Mouse (Mus musculus) T-helper 2 cell (primary cell): Measurements from ENCODE around the gene Naxe.

Experiments used
- in situ Hi-C: fragments of 300-600 bp; cut with MboI, MseI; formaldehyde crosslinking; loops from one replicate; pipeline ENCODE4 v1.15.1; 2025; ENCODE audit warnings: high pct_unique_total_duplicates

Gene Naxe

DNA sequence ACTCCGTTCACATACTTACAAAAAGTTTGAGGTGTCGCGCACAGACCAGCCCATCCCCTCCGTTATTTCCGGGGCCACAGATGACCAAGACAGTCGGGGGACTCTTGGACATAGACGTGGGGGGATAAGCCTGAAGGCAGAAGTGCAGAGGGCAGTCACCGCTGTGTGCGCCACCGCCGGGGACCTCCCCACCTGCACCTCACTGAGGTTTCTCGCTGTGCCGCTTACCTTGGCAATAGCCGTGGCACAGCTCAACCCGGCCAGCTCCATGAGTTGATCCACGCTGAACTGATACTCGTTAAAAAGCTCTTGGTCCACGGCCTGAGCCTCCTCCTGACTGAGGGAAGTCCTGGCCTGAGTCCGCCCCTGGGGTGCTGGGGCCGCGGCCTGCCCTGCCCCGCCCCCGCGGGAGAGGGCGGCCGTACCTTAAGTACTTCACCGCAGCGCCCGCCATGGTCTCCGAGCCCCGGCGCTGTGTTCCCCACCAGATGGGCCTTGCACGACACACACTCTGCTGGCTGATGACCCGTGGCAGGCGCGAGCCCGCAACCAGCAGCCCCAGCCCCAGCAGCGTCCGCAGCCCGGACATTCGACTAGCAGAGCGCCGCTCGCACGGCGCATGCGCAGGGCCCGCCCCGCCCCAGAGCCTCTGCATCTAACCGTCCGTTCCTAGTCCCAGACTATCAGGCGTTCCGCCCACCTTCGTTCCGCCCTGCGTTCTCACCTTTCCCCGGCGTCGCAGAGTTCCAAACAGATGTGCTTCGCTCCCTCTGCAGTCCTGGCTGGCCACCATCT is at the start of gene Naxe:
TSS of gene Naxe (minus strand) at position 594 of the 795 bp plus-strand sequence.
- in situ Hi-C loops = no loop called here

DNA sequence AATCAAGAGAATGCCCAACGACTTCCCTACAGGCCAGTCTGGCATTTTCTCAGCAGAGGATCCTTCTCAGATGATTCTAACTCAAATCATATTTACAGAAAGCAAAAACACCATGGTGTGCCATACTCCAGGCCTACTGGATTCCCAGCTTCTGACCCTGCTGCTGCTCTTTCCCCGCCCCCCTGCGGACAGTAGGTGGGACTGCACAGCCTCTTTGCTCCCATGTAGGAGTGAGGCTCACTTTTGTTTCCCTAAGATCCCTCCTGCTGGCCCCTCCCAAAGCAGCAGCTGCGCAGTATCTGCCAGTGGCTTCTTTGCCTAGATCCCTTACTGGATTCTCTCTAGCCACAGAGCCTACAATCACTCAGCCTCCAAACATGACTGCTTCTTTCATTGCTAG is 47.8 kb upstream of the Naxe start:
- in situ Hi-C loops = no loop called here

DNA sequence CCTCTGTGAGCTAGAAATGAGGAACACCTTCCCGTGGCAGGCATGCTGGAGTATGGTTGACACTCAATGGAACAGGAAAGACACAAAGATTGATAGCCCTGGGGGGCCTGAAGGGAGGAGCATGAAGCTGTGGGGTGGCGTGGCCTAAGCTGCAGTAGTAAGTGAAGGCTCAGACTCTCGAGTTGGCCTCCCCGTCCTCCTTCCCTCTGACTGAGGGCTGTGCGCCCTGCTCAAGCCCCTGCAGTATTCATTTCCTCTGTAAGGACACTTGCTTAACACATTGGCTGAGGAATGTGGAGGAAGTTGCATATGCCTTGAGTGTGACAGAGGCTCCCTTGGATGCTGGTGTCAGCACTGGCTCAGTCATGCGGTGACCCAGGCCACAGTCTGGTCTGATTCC is 44.3 kb upstream of the Naxe start:
- in situ Hi-C loops = no loop called here

DNA sequence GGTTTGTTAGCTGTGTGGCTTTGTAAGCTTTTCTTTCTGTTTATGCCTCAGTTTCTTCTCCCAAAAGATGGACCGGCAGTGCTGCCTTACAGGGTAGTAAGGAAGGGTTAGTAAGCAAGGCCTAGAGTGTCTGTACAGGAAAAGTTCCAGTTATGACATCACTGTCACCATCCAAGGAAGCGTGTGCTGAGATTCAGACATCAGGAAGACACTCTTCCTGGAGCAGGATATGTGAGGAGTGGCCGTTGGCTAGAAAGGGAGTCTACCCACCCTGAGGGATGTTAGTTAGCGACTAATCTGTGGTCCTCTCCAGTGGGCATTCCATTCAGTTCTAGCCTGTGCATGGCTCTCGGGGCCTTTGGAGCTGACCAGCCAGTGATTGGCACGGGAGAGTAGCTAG is 43.9 kb upstream of the Naxe start:
- in situ Hi-C loops = no loop called here

DNA sequence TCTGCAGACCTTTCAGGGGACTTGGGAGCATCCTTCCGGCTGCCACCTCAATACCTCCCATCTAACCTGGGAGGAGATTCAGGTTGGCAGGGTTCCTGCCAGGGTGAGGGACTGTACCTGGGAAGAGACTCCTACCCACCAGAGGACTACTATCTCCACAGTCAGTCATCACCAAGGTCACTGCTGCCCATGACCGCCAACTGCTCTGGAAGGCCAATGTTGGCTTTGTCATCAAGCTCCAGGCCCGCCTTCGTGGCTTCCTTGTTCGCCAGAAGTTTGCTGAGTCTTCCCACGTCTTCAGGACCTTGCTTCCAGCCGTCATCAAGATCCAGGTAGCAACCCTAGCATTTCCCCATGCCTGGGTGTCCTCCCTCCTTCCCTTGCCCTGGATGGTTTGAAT is 43.4 kb upstream of the Naxe start:
- in situ Hi-C loops = no loop called here

DNA sequence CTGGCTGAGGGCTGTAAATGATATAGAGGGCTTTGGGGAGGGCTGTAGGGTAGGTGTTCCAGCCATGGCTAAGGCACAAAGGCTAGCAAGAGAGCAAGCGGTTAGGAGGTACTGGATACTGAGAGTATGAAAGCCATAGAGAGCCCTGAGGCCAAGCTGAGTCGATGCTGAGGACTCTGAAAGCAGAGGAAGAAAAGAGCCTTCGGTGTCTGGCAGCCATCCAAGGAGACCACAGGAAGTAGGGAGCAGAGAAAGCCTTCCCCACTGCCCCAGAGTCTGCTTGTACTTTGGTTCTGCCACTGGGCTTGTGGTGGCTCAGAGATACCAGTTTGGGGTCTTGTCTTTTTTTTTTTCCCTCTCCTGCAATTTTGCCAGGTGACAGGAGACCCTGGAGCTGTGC is 42.0 kb upstream of the Naxe start:
- in situ Hi-C loops = no loop called here

DNA sequence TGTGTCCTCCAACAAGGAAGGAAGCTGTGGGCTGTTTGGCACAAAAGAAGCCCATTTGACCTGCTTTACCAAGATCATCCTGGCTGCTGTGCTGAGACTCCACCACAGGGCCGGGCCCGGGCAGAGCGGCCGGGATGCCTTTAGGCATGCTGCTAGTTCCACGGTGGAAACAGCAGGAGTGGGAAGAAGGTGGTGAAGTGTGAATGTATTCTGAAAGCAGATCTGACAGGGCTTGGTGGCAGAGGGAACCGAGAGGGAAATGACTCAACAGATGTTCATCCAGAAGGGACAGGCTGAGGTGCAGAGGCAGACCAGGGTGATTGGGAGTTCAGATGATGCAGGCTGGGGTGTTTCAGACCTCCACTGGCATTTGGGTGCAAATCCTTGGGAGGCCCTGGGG is 39.4 kb upstream of the Naxe start:
- in situ Hi-C loops = no loop called here

DNA sequence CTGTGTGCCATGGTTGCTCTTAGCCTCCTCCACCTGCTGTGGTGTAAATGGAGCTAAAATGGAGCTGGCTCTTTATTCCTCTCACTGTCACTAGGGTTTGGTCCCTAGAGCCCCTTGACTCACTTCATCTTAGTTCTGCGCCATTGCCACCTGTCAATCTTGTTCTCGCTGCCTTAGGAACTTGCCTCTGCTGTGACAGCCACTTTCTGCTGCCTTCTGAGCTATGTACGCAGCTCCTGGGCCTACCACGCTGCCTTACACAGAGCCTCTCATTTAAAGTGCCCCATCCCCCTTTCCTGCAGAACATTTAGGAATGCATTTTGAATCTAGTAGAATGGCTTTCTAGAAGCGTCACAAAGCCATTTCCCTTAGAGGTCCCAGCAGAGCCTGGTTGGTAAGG is 35.8 kb upstream of the Naxe start:
- in situ Hi-C loops = no loop called here

DNA sequence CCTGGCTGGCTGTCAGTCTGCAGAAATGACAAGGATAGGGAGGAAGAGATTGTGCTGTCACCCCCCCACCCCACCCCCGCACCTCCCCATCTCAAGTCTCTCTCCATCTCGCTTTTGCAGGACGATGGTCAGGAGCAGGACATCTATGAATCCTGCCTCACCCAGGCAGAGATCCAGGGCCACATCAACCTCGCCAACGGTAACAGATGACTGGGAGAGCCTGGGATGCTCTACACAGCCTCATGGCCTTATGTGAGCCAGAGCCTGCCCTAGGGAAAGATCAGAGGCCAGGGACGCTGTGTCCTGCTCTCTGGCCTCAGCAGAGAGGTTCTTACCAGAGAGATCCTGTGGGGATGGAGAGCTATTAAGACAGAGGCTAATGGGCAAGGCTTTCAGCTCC is 32.3 kb upstream of the Naxe start:
- in situ Hi-C loops = no loop called here

DNA sequence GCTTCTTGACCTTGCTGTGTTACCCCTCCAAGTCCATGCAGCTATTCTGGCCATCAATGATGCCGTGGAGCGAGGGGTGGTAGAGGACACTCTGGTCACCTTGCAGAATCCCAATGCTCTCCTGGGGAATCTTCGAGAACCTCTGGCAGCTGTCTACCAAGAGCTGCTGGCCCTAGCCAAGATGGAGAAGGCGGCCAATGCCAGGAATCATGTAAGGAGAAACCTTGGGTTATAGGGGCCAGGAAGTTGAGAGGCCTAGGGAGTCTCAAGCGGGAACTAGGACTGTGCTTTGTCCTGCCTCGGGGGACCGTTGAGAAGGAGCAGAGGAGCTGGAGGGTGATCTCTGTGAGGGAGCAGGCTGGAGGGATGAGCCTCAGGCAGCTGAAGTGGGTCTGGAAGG is 31.8 kb upstream of the Naxe start:
- in situ Hi-C loops = no loop called here

DNA sequence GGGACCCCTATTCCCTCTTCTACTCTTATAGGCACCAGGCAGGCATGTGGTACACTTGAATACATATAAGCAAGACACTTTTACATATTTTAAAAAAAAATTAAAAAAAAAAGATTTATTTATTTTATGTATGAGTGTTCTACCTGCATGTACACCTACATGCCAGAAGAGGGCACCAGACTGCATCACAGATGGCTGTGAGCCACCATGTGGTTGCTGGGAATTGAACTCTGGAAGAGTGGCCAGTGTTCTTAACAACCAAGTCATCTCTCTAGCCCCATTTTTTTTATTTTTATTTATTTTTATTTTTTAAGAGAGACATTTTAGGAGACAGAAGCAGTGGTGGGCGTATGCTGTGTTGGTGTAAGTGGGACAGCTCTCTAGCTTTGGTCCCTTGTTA is 29.4 kb upstream of the Naxe start:
- in situ Hi-C loops = loop anchor here (5.0 kb wide), 2 partner anchors 85 to 145 kb away; no protein-coding TSS in a partner anchor

DNA sequence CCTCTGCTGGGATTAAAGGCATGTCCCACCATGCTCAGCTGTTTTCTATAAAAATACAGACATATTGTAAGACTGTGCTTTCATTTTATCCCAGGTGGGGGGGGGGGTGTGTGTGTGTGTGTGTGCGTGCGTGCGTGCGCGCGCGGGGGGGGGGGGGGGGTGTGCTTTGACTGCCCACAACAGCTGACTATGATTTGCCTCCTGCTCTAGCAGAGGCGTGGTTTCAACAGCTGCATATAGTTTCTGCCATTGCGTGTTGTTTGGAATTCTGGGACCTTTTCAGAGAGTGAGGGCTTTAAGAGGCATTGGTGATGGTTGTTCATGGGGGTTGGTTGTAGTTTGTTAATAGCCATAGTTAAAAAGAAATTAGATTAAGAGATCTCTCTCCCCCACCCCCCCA is 27.2 kb upstream of the Naxe start:
- in situ Hi-C loops = loop anchor here (5.0 kb wide), 2 partner anchors 87 to 147 kb away; no protein-coding TSS in a partner anchor

DNA sequence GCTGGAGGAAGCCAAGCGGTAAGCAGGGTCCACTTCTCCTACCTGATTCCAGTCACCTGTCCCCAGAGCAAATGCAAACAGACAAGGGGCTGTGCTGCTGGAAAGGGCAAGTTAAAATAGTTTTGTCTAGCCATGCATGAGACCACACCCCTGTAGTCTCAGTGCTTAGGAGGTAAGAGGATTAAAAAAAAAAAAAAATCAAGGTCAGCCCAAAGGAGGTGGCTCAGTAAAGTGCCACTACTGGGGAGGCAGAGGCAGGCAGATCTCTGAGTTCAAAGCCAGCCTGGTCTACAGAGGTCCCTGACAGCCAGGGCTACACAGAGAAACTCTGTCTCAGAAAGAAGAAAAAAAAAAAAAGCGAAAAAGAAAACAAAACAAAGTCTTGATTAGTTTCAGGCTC is 25.7 kb upstream of the Naxe start:
- in situ Hi-C loops = no loop called here

DNA sequence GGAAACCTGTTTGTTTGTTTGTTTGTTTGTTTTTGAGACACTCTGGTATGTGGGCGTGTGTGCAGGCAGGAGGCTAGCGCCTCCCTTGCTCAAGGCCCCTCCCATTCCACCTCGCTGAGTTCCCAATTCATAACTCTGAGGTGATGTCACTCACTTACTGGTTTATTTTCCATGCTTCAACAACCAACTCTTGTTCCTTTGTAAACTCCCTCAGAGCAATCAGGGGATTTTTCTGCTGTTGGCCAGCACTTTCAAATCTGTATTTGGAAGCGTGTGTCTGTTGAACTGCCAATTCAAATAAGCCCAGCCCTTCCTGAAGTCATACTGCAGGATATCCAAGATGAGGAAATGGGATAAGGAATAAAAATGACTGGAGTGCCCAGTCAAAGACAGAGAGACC is 24.4 kb upstream of the Naxe start:
- in situ Hi-C loops = no loop called here

DNA sequence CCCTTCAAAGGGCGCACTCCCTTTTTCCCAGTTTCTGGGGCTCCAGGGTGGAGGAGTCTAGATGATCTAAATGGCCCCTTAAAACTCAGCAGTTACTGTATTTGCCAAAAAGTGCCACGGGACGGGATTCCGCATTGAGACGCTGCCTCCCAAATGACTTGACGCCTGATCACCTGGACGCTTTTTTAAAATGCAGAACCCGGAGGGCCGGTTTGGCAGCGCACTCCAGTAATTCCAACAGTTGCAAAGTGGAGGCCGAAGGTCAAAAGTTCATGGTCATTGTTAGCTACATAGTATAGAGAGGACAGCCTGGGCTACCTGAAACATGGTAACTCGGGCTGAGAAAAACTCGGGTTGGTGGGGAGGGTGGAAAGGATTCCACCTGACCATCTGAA is 23.9 kb upstream of the Naxe start:
- in situ Hi-C loops = no loop called here

DNA sequence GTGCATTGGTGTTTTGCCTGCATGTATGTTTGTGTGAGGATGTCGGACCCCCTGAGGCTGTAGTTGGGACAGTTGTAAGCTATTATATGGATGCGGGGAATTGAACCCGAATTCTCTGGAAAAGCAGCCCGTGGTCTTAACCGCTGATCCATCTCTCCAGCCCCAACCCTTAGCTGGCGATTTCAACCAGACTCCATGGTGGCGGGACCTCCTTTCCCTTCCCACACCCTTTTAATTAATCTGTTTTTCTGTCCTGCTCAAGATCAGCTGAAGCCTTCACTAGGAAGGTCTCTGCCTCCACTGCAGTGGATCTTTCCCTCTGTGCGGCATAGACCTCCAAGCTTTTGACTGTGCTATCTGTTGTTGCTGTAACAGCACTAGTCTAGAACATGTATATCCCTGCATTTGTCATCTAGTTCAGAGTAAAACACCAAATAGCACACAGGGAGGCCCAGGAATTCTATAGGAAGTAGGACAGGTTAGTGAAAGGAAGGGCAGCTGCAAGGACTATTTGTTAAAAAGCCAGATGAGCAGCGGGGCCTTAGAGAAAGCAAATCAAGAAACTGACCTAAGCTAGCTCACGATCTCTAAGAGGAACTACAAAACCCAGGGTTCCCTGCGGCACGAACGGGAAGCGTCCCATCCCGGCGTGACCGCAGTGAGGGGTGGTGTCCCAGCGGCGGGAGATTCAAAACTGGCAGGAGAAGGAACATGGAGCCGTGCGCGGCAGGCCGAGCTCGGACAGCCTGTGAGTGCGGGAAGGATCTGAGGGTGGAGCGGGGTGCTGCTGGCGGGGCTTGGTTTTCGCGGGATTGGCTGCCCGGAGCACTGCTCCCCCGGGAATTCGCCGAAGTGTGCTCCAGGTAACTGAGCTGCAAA is 23.3 kb upstream of the Naxe start, which contains the start of gene Iqgap3:
TSS of gene Iqgap3 (plus strand) at position 627 of the 879 bp plus-strand sequence.
- in situ Hi-C loops = no loop called here

DNA sequence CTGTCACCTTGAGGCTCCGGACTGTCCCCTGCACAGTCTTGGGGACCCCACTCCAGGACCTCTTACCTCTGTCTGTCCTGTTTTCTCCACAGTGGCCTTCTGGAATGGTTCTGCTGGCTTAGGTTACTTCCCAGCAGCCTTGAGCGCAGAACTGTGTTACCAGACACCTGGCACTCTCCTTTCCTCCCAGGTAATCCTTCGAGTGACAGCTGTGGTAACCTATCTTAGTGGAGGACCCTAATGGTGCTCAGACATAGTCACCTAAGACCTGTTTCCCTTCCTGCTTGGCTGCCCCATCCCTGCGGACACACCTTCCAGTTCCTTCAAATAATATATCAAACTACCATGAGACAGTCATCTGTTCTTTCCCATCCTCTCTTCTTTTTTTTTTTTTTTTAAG is 19.9 kb upstream of the Naxe start, which contains the start of gene Ttc24:
TSS of gene Ttc24 (minus strand) at position 101 of the 400 bp plus-strand sequence.
- in situ Hi-C loops = no loop called here

DNA sequence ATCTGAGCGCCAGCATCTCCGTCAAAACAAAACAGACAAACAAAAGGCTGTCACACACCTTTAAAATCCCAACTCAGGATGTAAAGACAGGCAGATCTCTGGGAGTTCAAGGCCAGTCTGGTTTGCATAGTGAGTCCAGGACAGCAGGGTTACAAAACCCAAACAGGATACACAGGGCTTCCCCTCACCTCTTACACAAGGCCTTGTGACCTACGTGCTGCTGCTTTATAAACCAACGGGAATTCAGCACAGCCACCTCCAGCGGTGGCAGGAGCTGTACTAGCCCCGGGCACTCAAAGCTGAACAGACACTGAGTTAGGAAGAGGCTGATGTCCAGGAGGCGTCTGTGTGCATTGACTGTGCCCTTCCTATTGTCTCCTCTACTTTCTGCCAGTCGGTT is 19.1 kb upstream of the Naxe start:
- in situ Hi-C loops = no loop called here

DNA sequence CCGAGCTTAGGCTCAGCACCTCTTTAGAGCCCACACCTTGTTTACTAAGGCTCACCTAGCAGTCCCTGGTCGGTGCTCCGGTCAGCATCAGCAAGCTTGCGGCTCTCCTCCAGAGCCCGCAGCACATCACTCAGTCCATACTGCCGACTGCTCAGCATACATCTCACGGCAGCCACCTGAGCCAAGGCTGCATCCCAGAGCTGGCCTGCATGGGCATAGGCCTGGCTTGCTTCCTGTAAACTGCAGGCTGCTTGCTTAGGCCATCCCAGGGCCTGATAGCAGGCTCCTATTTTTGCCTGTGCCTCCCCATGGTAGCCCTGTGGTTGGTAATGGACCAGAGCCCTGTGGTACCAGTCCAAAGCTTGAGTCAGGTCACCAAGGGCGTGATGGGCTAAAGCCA is 16.5 kb upstream of the Naxe start:
- in situ Hi-C loops = loop anchor here (5.0 kb wide), 1 partner anchor 67 kb away; no protein-coding TSS in a partner anchor

DNA sequence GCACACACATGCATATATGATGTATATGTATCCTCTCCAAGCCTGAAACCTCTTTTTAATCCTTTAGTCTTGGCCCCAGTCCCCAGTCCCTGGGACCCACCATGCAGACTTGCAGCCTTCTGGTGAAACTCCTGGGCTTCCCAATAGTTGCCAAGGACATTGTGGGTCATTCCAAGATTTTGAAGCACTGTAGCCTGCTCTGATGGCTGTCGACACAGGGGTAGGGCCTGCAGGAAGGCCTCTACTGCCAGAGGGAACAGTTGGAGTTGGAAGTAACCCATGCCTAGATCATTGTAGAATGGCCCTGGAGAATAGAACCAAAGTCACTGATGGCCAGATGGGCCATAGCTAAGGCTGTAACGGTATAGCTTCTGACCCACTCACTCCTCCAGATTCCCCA is 16.1 kb upstream of the Naxe start:
- in situ Hi-C loops = loop anchor here (5.0 kb wide), 1 partner anchor 67 kb away; no protein-coding TSS in a partner anchor

DNA sequence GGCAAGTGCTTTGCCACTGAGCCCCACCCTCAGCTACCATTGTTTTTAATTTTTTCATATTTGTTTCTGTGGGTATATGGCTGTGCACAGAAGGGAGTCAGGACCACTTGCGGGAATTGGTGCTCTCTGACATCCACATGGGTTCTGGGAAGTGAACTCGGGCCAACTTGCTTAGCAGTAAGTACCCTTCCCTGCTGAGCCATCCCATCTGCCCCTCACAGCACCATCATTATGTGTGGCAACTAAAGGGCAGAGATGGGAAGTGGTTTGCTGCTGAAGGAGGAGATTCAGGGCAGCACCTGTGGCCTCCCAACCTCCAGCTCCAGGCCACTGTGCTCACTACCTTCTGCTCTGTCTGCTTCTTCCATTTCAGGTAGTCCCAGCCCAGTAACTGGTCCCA is 15.3 kb upstream of the Naxe start:
- in situ Hi-C loops = loop anchor here (5.0 kb wide), 1 partner anchor 66 kb away; no protein-coding TSS in a partner anchor

DNA sequence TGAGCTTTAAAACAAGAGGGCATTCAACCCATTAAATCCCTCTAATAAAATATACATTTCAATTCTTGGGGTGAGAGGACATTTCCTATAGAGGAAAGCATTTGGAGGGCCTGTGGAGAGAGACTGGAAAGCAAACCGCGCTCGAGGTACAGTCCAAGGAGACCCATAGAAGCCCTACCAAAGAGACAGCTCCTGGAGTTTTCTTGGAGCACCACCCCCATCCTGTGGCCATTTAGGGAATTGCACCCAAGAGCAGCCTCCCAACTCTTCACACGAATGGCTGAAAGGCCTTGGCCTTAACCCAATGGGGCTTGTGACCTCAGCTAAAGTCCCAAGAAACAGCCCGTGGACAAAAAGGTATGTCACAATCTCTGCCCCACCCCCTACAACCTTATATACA is 13.5 kb upstream of the Naxe start:
- in situ Hi-C loops = loop anchor here (5.0 kb wide), 1 partner anchor 64 kb away; no protein-coding TSS in a partner anchor
